Mouse (Mus musculus) erythroblast, embryonic 14.5 days (primary cell): ENCODE results near the gene Srek1ip1. TPM values are rescaled to one million over a fixed set of nuclear protein-coding genes. Genes with fewer than 3 reads are reported as not detected.

Experiments
- H3K27me3 ChIP-seq: 2 replicates; pipeline ENCODE4 v1.6.1; 2012; ENCODE audit warnings: inconsistent platforms; ENCODE audit not compliant: control insufficient read depth
- H3K36me3 ChIP-seq: 2 replicates; pipeline ENCODE4 v1.6.1; 2012; ENCODE audit warnings: mild to moderate bottlenecking, inconsistent platforms; ENCODE audit not compliant: control insufficient read depth
- H3K4me1 ChIP-seq: 2 replicates; pipeline ENCODE4 v1.6.1; 2012; ENCODE audit warnings: inconsistent platforms; ENCODE audit not compliant: control insufficient read depth
- H3K4me3 ChIP-seq: replicated peaks from 2 replicates; pipeline ENCODE3; 2012; ENCODE audit warnings: moderate library complexity, mild to moderate bottlenecking, inconsistent platforms
- H3K9me3 ChIP-seq: 2 replicates; pipeline ENCODE4 v1.6.1; 2012; ENCODE audit warnings: low read length, inconsistent platforms, mixed read lengths; ENCODE audit not compliant: control insufficient read depth
- GATA1 ChIP-seq: IDR thresholded peaks from 2 replicates; pipeline ENCODE4 v1.6.1; 2012; ENCODE audit warnings: low read length, inconsistent platforms, mixed read lengths
- TAL1 ChIP-seq: IDR thresholded peaks from 3 replicates; pipeline ENCODE4 v1.6.1; 2012; ENCODE audit warnings: low read length, inconsistent platforms, mixed read lengths
- polyA plus RNA-seq: library from polyadenylated mRNA; stranded (reverse); fragments of >175 nt; gene quantifications from 2 replicates; pipeline ENCODE4 v1.2.3, GENCODE M21; 2012

Gene Srek1ip1
- 0.21 and 0.25 TPM in 2 replicates for polyA plus RNA-seq

DNA sequence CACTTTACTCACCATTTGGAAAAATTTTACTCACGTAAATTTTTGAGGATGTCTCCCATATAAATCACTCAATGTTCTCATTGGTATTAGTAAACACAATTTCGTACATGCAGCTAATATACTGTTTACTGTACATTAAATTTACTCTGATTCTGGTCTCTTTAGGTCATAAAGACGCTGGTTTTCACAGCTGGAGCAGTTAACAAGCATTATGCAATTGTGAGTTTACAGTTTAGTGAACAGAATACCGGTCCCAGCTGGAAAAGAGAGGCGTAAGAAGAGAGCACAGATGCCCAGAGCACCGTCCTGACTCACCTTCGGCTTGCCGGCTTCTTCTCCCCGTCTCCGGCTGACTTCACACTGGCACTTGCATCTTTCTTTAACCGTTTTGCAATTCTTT lies at the start of gene Srek1ip1:
Gene Srek1ip1, plus strand, starts transcription at position 301 of the 400 bp plus-strand sequence.
- Histone ChIP-seq H3K4me3 (no peak within 1 kb of the TSS), H3K27me3 (no peaks in the 10 kb centered on the region), H3K4me1 (no peaks in the 10 kb centered on the region), H3K9me3 (no peaks in the 10 kb centered on the region), H3K36me3 (peaks cover 25% of the 10 kb centered on the region)
- no peak for TF ChIP-seq GATA1
- no peak for TF ChIP-seq TAL1

DNA sequence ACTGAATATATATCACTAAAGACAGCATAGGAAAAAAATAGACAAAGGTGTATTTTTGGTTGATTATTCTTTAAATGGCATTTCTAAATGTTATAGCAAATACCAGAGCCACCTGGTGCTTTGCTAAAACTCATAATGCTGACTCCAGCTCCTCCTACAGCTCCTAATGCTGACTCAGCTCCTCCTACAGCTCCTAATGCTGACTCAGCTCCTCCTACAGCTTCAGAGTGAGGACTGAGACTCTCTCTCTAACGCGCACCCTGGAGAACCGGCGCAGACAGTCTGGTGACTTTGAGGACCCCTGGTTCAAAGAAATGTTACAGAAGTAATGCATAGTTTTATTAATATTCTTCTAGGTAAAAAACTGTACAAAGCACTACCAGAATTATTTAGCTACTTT lies 49.4 kb upstream of the Srek1ip1 start:
- Histone ChIP-seq H3K4me1 (peaks cover 1% of the 10 kb centered on the region; the same call in 1 of the 2 replicates), H3K27me3 (no peaks in the 10 kb centered on the region), H3K36me3 (no peaks in the 10 kb centered on the region), H3K9me3 (no peaks in the 10 kb centered on the region), H3K4me3 (no peak overlapping the region)
- TF ChIP-seq TAL1 (no peak), GATA1 (no peak)

DNA sequence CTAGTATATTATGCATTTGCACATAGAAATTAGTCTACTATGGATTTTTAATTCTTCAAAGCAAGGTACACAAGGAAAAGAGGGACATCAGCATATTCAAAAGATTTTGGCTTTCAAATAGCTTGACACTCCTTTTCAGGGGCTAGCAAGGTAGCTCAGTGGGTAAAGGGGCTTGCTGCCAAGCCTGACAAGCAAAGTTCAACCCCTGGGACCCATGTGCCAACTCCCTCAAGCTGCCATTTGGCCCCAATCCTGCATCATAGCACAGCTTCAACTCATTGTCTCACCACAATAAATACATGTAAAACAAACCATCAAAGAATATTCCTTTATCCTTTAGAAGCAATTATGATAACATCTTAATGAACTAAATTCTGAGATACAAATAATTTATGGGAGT lies 45.3 kb upstream of the Srek1ip1 start:
- TF ChIP-seq GATA1 (no peak), TAL1 (no peak)
- no peaks in the 10 kb centered on the region for H3K27me3 ChIP-seq
- no peaks in the 10 kb centered on the region for H3K9me3 ChIP-seq
- no peak overlapping the region for H3K4me3 ChIP-seq
- H3K36me3 ChIP-seq, result no peaks in the 10 kb centered on the region
- peaks cover 4% of the 10 kb centered on the region for H3K4me1 ChIP-seq

DNA sequence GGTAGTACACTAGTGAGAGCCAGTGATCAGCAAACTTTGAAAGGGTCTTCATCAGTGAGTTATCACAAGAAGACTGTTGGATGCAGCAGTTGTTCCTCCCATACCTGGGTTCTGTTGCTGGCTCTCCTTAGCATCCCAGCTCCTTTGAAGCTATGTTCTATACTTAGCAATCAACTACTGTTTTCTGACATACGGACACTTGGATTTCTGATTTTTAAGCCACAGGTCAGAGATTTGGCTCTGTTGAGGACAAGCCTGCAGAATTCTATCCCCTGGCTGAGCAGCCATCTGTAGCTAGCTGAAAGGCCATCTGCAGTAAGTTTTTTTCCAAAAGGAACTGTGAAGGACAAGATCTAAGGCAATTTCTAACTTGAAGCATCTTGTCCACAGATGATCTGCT lies 32.9 kb upstream of the Srek1ip1 start:
- Histone ChIP-seq H3K4me1 (no peaks in the 10 kb centered on the region), H3K36me3 (no peaks in the 10 kb centered on the region), H3K9me3 (no peaks in the 10 kb centered on the region), H3K27me3 (no peaks in the 10 kb centered on the region), H3K4me3 (no peak overlapping the region)
- TF ChIP-seq GATA1 (no peak), TAL1 (no peak)

DNA sequence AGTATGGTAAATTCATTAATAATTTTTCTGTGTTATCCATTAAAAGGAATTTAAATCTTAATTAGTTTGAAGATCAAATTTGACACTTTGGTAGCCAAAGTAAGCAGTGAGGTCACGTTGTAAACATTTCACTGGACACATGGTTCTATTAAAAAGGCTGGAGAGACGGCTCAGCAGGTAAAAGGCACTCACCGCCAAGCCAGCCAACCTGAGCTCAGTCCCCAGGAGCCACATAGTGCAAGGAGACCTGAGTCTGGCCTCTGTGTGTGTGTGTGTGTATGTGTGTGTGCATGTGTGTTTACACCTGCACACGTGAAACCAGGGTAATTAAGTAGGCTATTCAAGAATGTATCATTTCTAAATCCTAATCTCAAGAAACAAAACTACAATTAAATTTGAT lies 29.9 kb upstream of the Srek1ip1 start:
- Histone ChIP-seq H3K4me1 (no peaks in the 10 kb centered on the region), H3K9me3 (no peaks in the 10 kb centered on the region), H3K4me3 (no peak overlapping the region), H3K27me3 (no peaks in the 10 kb centered on the region), H3K36me3 (no peaks in the 10 kb centered on the region)
- TF ChIP-seq GATA1 (no peak), TAL1 (no peak)

DNA sequence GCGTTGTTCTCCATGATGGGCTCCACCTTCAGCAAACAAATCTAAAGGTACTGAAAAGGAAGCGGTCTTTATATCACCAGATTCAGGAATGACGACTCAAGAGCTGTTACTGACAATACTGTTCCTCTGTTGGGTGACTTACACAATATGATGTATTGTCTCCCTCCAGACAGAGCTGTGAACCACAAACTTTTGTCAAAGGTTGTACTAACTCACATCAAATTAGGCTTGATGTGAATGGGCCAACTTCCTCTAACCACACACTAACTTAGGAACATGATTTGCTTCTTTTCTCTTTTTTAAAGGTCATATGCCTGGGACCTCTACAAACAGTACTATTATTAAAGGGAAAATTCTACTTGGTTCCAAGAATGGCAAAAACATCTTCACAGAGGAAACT lies 29.1 kb upstream of the Srek1ip1 start:
- no peaks in the 10 kb centered on the region for H3K4me1 ChIP-seq
- no peaks in the 10 kb centered on the region for H3K36me3 ChIP-seq
- H3K9me3 ChIP-seq, result no peaks in the 10 kb centered on the region
- H3K4me3 ChIP-seq, result no peak overlapping the region
- TF ChIP-seq GATA1, result no peak
- no peak for TF ChIP-seq TAL1
- no peaks in the 10 kb centered on the region for H3K27me3 ChIP-seq

DNA sequence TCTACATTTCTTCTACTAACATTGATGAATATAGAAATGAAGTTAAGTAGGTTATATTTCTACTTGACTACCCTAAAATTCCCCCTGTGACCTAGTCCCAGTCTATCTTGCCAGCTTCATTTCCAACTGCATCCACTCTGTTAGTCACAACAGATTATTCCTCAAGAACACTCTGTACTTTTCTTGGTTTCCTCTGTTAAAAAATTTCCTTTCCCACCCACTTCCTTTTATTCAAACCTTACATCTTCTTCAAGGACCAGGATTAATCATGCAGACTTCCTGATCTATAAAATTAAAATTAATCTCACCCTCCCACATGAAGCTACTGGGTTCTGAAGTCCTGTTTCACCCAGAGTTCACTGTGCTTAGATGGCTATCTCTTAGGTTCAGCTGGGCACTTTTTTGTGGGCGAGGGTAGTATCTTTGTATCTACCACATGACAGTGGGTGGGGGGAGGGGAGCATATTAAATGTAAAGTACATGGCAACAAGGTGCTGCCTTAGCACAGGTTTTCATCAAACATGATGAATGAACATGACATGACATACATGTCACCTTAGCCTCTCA lies 13.1 kb upstream of the Srek1ip1 start:
- H3K4me1 ChIP-seq, result no peaks in the 10 kb centered on the region
- no peak overlapping the region for H3K4me3 ChIP-seq
- peaks cover 8% of the 10 kb centered on the region for H3K36me3 ChIP-seq
- no peaks in the 10 kb centered on the region for H3K9me3 ChIP-seq
- no peaks in the 10 kb centered on the region for H3K27me3 ChIP-seq
- TF ChIP-seq GATA1 (no peak), TAL1 (no peak)

DNA sequence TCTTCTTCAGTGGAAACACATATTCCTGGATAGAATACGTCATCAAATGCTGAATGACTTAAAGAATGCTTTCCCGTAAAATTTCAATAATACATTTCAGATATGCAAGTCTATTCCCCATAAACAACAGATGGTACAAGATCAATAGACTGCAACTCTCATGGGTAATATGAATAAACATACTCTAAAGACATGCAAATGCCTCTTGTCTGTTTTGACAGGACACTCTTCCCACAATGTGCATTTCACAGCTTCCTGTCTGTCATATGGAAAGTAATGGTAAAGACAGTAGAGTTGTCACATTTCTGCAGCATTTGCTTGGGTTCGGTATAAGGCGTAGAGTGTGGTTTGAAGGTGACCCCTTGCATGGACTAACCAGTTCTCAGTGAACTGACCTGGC lies 5.0 kb upstream of the Srek1ip1 start:
- Histone ChIP-seq H3K4me1 (no peaks in the 10 kb centered on the region), H3K27me3 (no peaks in the 10 kb centered on the region), H3K9me3 (no peaks in the 10 kb centered on the region), H3K4me3 (no peak overlapping the region), H3K36me3 (peaks cover 19% of the 10 kb centered on the region)
- no peak for TF ChIP-seq GATA1
- TF ChIP-seq TAL1, result no peak

DNA sequence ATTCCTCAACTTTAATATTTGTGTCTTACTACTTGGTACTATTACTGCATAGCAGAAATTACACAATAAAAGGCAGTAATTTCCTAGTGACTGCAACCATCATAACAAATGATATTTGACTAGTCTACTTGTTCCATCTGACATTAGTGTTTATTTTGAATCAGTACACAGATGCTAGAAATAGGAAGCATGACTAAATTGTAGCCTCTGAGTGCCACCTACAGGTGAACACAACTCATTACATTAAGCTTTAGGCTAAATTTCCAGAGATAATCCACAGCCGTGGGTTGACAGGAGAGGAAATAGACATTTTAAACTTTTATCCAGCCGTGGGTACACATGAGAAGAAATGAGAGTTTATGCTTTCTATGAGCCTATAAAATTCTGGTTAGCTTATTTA lies 2.6 kb upstream of the Srek1ip1 start:
- peaks cover 17% of the 10 kb centered on the region for H3K36me3 ChIP-seq
- no peaks in the 10 kb centered on the region for H3K4me1 ChIP-seq
- H3K9me3 ChIP-seq, result no peaks in the 10 kb centered on the region
- no peak overlapping the region for H3K4me3 ChIP-seq
- TF ChIP-seq TAL1 (no peak), GATA1 (no peak)
- no peaks in the 10 kb centered on the region for H3K27me3 ChIP-seq

DNA sequence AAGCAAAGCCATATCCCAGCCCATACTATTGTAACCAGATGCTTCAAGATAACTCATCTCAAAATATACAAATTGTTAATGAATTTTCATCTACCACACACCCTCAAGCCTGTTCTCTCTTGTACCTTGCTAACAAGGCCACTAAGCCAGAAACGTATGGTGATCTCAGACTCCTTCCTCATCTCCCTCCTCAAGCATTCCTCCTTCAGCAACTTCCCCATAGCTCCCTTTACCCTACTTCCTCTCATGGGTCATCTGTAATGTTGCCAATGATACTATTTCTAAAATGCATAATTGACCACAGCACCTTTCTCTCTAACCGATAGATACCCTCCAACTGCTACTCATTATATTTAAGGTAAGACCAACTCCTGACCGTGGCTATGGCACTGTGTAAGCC lies 2.1 kb downstream of the Srek1ip1 start:
- TF ChIP-seq TAL1 (no peak), GATA1 (no peak)
- Histone ChIP-seq H3K27me3 (no peaks in the 10 kb centered on the region), H3K36me3 (peaks cover 27% of the 10 kb centered on the region), H3K9me3 (no peaks in the 10 kb centered on the region), H3K4me1 (no peaks in the 10 kb centered on the region), H3K4me3 (no peak overlapping the region)
